Mouse (Mus musculus) ovary, postnatal 36 days (tissue): ENCODE data around the gene Pik3r5.

Source experiments
- DNase-seq: peaks from one replicate; pipeline ENCODE4 v3.0.0; 2022; ENCODE audit warnings: low spot score, mixed read lengths

Gene Pik3r5

DNA sequence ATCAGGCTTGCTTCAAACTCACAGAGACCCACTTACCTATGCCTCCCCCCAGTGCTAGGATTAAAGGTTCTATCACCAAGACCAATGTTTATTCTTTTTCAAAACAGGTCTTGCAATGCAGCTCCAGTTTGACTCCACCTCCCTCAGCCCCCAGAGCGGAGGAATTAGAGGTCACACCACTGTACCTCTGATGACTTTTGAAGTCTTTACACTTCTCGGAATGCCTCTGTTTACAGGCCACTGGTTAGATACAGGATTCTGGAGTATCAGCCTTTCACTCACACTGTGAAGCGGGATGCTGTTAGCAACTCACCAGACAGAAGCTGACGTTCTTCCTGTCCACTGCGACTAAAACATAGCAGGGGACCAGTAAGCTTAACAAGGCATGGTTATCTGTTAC, 30.5 kb upstream of the Pik3r5 start:
- DNase-seq: no peak

DNA sequence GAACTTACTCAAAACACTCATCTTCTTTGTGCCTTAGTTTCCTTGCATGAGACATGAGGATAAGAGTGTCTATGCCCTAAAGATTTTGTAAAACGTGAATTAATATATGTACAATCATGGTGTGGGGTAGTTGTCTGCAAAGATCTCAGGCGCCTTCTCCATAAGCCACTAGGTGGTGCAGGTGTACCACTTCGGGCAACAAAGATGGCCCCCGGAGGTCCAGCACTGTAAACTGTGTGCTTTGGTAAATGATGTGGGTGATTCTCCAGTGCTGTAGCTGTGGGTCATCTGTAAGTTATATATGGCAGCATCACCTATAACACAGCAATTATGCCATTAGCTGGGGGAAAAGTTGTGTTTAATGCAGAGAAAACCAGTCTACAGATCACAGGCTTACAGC, 27.7 kb upstream of the Pik3r5 start:
- no peak for DNase-seq

DNA sequence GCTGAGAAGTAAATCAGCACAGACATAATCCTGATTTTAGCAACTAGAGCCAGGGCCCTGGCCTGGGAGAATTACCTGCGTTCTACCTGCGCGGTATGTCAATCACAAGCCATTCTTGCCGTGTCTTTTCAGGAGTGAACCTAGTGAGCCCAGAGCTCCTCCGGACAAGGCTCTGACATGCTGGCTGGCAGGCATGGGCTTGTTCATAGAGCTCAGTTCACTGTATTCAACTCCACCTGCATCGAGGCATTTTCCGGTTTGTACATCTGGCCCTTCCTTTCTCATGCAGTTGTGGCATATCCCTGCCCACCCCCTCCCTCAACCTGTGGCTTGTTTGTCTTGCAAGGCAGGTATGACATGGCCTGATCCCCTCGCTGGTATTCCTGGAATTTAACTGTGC, 26.3 kb upstream of the Pik3r5 start:
- no peak for DNase-seq

DNA sequence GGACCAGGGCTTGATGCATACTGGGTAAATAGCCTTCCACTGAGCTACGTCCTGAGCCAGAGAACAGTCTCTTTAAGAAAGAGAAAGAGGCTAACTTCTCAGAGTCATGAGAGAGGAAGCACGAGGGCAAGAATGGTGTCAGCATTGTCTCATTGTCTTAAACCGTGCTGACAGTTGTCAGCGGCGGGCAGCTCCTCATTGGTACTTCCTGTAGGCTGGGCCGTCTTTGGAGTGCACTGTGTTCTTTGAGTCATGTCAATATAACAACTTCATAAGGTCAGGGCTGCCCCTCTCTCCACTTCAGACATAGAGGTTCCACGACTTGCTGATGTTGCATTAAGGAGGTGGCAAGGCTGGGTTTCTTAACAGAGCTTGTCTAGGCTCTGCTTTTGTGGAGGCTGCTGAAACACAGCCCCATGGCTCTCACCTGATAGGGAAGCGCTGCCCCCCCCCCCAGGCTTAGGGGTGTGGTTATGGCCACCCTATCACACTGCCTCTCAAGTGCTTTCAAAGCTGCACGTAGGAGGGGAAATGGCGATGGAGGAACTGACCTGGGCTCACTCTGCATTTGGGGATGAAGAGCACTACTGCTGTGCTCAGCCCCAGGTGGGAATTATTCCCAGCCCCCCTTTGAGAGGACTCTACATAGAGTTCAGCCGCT, 24.5 kb upstream of the Pik3r5 start:
- DNase-seq: no peak

DNA sequence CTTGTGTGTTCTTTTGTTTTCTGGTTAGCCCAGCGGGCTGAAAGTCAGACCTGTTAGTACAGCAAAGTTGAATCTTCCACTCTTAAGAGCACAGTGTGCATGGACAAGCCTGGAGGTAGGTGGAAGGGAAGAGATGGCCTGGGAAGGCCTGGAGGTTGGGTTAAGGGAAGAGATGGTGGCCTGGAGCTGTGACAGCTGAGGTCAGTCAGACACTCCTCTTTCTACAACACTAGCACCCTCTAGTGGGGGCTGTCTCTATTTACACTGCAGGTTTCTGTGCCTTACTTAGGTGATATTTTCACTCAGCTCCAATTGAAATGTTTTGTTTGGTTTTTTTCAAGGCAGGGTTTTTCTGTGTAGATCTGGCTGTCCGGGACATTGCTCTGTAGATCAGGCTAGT, 23.8 kb upstream of the Pik3r5 start:
- peak; percentile 26 for DNase-seq

DNA sequence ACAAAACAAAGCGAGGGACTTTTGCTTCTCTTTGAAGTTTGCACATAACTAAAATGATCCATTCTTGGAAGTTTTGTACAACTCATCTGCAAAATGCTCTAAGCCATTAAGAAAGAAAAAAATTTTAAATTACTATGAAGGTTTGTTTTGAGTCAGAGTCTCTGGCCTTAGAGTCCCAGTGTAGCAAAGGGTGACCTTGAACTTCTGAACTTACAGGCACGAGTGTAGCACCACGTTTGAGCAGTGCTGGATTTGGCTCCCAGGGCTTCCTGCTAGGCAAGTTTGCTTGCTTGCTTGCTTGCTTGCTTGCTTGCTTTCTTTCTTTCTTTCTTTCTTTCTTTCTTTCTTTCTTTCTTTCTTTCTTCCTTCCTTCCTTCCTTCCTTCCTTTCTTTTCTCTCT, 14.9 kb upstream of the Pik3r5 start:
- DNase-seq: no peak

DNA sequence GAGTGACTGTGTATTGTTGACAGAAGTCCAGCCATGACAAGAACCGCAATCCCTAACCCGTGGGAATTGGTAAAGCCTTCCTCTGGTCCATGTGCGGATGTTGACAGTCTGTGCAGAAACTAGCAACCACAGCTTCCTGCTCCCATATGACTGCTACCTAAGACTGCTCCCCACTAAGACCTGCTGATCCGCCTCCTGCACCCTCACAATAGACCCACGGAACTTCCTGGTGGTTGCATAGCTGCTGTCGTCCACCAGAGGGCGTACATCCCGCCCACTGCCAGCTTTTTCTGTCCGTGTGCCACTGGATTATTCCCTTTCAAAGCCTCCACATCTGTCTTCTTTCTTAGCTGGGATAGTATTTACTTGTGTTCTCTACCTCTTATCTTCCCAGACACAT, 14.1 kb upstream of the Pik3r5 start:
- DNase-seq: no peak

DNA sequence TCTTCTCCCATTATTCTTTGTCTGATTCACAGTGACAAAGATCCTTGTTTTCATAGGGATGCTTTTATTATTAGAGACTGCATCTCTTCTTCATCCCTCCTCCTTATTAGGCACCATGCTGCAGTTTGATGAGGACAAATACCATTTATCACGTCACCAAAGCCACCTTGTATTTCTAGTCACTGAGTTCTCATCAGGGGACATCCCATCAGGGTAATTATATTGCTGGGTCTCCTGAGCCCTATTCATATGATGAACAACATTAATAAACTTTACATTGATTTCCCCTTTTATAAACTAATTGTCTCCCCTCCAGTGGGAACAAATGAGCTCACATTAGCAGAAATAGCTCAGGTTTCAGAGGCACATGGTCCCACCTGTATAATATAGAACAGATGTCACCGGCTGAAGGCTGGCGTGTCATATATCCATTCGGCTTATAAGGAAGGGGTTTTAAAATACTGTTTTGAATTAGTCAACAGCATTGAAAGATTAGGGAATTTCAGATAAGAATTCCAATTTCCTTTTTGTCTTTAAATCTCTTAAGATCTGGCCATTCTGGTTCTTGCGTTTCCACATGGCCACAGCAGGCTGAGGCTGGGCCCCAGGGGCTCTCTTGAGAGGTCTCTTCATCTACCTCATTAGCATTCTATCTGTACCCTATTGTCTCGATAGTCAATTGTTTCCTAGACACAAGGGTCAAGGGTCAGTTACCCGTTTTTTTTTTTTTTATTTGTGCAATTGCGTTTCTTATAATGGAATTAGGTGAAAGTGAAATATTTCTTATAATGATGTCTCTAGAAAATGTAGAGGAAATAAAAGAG, 6.2 kb upstream of the Pik3r5 start:
- no peak for DNase-seq

DNA sequence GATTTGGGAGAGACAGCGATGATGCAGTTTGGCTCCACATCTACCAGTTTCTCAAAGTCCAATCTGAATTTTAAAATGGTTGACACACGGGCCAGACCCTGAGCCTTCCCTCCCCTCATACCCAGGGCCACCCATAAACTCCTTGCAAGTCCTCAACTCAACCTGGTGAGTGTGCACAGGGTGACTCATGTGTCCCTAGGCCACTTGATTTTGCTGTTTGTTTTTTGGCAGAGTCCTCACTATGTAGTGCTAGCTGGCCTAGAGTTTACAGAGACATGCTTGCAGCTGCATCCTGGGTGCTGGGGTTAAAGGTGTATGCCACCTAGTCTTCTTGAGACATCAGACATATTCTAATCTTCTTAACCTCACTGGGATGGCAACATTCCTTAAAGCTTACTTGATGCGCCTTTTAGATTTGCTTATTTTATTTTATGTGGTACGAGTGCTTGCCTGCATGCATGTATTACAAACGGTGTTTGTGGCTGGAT, 4.8 kb upstream of the Pik3r5 start:
- DNase-seq: no peak

DNA sequence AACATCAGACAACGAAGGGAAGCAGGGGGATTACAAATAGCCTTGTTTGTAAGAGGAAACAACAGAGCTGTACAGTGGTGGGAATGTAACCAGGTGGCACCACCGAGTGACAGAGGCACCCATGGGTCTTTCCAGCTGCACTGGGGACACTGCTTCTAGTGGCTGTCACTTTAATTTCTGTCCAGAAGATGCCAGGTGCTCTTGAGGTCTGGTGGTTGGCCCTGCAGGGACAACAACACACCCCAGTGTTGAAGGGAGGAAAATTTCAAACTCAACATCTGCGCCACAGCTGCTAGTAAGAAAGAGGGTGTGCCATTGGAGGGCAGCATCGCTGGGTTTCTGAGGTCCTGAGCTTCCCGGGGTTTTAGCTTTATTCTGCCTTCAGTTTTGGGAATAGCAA, 1.3 kb upstream of the Pik3r5 start:
- DNase-seq: no peak

DNA sequence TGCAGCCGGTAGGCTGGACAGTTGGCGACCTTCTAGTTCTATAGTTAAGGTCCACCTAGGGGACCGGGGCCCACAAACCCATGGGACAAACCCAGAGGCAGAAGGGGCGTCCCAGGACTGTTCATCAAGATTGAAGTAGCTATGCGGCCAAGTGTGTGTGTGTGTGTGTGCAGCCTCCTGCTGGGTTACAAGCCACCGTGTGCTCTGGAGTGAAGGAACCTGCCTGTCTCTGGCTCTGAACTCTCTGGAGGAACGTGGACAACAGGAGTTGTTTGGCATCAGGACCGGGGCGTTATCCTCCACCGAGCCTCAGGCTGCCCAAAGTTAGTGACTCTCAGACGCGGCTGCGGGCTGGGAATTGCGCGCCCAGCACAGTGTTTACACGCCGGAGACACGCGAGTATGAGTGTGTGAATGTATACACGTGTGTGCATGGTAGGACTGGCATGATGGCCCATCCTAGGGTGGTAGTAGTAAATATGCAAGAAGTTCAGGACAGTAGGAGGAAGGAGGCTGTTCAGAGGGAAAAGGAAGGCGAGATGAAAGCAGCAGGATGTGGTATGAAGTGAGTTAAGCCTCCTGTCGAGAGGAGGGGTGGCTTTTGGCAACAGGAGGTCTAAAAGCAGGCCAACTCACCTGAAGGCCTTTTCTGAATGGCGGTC, 570 bp downstream of the Pik3r5 start:
- DNase-seq: no peak

DNA sequence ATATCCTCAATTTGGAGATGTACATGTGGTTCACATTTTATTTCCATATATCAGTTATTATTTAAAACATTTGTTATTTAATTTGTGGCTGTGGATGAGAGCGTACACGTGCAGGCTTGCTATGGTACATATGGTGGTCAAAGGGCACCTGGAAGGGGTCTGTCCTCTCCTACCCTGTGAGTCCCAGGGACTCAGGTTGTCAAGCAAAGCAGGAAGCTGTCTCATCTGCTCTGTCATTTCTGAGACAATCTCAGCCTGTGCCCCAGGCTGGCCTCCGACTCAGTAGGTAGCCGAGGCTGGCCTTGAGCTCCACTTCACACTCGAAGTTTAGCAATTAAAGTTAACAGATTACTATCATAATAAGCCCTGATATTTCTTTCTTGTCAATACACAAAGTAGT, 1.6 kb downstream of the Pik3r5 start:
- DNase-seq: no peak

DNA sequence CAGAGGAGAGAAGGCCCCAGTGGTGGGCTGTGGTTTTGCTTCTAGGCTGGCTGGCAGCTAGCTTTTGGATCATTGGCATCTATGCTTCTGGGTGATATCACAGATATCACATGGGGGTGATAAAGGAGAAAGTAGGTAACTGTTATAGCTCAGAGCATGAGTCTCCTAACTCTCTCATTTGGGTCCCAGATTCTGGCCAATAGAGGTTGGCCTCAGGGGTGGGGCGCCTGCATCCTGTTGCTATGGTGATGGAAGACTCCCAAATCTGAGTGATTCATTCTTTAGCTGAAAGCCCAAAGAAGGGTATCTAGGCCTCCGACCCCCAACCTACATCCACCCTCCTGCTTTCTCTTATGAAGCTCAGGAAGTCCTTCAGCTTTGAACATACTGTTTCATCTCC, 2.8 kb downstream of the Pik3r5 start:
- no peak for DNase-seq

DNA sequence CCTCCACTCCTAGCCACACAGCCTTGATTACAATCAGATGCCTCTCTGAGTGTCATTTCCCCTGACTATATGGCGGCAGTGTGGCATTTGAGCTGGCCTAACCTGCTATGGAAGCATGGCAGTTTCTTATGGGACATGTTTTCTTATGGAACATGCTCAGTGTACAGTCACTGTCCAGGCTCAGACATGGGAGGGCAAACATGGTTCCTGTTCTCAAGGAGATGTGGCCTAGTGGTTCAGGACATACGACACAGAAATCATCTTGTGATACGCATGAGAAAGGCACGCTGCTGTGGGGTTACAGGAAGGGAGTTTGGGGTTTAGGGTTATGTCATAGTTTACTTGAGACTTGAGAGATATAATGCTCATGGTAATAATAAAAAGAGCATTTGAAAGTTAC, 3.7 kb downstream of the Pik3r5 start:
- DNase-seq: no peak

DNA sequence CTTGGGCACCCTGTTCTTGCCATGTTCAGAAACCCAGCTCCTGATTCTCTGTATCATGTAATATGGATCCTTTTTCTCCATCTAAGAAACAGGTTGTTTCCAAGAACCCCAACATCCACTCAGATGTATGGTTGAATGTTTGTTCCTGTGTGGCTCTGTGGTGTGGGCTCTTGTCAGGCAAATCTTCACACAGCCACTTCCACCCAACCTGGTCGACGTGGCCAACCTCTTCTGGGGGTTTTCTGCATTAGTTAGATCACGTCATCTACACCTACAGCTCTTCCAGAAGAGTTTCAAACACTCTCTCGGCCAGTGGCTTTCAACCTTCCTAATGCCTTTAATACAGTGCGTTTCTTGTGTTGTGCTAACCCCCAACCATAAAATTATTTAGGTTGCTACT, 4.5 kb downstream of the Pik3r5 start:
- no peak for DNase-seq

DNA sequence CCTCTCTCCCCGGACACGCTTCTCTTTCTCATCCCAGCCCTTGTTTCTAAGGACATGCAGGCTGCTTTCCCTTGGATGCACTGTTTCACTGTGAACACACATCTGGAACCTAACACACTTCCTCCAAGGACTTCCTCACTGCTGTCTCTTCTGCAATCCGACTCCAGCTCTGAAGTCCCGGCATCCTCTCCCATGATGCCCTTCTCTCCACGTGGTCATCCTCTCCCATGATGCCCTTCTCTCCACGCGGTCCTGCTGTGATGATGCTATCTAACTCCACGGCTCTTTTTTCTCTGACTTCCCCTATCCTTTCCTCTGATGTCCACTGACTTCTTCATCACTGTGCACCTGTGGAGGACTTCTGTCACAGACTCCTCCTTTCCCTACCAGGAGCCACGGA, 8.2 kb downstream of the Pik3r5 start:
- no peak for DNase-seq

DNA sequence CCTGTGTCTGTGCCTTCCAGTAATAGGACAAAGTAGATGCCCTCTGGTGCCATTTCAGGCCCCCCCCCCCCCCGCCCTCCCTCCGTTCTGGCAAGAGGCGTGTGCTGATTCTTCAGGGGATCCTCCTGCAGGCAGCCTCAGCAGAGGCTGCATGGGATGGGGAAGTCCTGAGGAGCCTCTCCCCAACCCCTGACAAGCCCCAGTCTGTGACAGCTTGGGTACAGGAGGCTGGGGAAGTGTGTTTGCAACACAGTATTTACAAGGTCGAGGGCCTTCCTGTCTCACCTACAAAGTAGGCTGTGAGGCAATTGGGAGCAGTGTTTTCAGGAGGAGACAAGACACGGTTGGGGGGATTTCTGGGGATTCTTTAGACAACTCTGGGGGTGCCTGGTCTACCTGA, 9.0 kb downstream of the Pik3r5 start:
- DNase-seq: no peak

DNA sequence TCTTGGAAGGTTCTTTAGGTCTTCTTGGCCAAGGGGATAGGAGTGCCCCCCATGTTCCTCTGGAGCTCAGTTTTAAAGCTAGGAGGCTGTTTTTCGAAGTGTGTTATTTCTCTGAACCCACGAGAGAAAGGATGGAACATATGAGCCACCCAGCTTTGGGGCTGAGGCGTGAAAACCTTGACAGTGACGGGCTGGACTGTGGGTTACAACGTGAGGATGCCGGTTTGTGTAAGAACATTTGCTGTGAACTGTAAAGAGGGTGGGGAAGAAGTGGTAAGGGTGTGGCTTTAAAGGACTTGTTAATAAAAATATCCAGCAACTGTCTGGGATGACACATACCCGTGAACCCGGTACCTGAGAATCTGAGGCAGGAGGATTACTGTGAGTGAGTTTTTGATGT, 10.4 kb downstream of the Pik3r5 start:
- DNase-seq: no peak

DNA sequence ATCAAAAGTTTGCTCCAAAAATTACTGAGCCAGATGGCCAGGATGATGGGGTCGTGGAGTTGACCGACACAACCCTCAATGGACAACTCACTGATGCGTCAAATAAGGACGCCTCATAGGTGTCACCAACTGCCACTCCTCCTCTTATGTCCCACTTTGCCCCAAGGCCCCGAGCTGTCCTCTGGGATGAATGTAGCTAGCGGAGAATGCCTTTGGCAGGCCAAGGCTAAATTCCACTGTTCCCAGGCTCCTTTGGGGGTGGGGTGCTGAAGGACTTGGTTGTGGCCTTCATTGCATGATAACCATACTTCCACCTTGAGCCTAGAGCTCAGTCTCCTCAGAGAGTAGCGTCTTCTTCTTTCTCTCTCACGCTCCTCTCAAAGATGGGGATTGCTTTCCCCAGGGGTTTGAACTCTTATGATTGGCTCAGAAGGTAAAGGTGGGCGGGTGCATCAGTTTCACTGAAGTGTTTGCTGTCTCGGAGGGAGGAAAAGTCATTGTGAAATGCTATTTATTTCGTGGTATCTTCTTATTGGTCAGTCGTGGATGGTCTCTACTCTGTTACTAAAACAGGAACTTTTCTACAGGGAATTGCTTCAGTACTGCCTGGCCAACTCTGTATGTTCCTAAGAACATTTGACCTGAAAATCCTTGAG, 11.2 kb downstream of the Pik3r5 start:
- no peak for DNase-seq

DNA sequence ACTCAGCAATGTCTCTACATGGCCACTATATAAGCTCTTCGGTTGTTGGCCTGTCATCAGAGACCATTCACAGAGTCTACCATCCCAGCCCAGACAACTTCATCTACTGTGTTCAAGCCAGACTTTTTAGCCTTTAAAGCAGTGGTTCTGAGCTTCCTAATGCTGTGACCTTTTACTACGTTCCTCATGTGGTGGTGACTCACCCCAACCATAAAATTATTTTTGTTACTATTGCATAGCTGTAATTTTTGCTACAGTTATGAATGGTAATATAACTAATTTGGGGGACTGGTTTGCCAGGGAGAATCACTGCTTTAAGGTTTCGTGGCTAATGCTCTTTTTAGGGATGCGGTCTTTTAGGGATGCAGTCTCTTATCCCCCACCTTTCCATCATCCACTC, 14.0 kb downstream of the Pik3r5 start:
- DNase-seq: no peak

DNA sequence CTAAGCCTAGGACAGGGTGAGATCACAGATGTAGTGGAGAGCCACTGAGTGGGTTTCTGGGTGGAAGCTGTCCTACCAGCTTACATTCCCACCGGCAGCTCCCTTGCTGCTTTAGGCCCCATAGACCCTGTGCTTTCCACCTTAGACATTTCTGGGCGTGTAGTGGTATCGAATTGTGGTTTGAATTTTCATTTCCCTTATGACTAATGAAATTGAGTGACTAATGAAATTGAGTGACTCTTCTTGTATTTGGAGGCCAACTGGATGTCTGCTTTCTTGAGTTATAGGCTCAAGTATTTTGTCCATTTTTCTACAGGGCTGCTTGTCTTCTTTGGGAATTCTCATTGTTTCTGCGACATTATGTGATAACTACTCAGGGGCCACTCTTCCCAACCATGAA, 14.6 kb downstream of the Pik3r5 start:
- no peak for DNase-seq

DNA sequence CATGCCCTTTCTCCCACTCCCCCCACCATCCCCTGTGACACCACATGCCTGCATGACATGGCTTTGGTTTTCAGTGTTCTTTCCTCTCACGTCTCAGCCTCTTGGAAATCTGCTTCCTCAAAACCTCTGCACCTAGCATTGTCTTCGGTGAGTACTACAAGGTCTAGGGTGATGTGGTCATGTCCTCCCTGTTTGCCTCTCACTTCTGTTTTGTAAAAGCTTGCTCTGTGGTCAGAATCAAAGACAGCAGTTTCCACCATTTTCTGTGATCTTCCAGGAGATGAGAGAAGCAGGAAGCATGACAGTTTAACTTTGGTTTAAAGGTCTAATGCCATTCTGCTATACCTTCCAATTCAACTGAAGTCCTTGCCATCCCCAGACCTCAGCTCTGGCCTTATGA, 15.3 kb downstream of the Pik3r5 start:
- no peak for DNase-seq

DNA sequence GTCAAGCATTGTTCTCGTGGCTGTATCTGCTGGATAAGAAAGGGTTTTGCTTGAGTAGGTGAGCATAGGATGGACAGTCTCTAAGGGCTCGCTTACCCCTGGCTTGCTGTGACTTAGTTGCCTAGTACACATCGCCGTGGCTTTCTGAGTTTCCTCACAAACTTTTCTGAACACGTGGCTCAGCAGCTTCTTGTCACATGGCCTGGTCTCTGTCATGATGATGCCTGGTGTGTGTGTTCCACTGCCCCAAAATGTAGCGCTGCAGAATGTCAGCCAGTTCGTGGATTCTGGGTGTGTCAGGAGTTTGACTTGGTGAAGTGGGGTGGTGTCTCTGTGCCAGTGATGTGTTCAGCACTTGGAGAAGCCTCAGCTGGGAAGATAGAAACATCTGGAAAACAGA, 16.4 kb downstream of the Pik3r5 start:
- DNase-seq: no peak
